8 mouse cellular contexts compared by ENCODE assay signal in the genomic region with DNA sequence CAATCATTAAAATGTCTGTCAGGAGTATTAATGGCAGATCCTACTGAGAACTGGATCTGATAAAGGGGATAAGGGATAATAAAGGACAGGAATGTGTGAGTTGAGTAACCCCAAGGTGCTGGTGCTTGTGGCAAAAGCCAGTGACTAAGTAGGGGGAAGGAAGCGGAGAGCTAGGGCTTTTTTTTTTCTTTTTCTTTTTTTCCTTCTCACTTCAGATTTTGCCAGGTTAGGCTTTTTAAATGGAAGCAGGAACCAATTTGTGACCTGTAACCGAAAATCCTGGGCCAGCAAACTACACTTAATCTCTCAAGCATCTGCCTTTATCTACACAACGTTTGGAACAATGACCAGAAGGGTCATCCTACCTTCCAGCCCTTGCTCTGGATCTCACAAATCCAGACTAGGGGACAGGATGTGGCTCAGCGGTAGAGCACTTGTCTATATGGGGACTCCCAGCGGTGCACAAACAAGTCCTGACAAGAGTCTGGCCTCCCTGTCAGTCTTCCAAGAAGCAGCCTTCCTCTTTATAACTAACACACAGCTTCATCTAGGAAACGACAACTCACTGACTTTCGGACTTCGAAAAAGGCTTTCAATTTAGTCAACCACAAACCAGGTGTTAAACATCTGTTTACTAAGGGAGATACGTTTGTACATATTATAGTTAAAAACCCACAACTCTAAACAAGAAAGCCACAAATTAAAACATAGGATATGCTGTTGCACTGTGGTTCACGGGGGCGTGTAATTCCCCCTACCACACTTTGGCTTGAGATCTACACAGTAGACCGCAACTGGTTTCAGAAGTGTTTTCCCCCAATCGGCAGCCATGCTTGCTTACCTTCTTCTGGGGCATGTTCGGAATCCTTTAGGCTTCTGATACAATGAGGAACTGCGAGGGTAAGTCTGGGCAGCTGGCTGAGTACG. TPM values are rescaled to one million over a fixed set of nuclear protein-coding genes. Genes with fewer than 3 reads are reported as not detected.
A peak's percentile ranks its signal among the peaks of the same experiment; 100 is the strongest.
DNase-seq lines count a peak whose midpoint lies in the region; ATAC-seq and TF ChIP-seq lines count a peak whose summit lies in the region.

No protein-coding gene starts in this region.

- no peaks in the 10 kb centered on the region for H3K36me3 ChIP-seq in kidney, embryonic 14.5 days (ENCODE audit: control insufficient read depth, insufficient read depth, low read length)
- H3K36me3 ChIP-seq in liver, postnatal 0 days (replicated peaks; ENCODE audit: insufficient read depth, low read length) = no peaks in the 10 kb centered on the region
- no peaks in the 10 kb centered on the region for H3K36me3 ChIP-seq in stomach, postnatal 0 days (ENCODE audit: control insufficient read depth, insufficient read depth, low read length)

- no peak for TF ChIP-seq CTCF in bone marrow macrophage, adult 2 months (IDR thresholded peaks at IDR 0.05; ENCODE audit: low read depth, low read length)
- TF ChIP-seq CTCF in liver, postnatal 0 days (IDR thresholded peaks at IDR 0.05; ENCODE audit: low read depth) = no peak
- no peak for TF ChIP-seq CTCF in stomach, postnatal 0 days (IDR thresholded peaks at IDR 0.05; ENCODE audit: low read depth)
- TF ChIP-seq CTCF in left cerebral cortex, adult 2 months (IDR thresholded peaks at IDR 0.05) = no peak

- no peak for ATAC-seq in kidney, embryonic 14.5 days (ENCODE audit: low FRiP score, low TSS enrichment)
- peak; percentile 47 to 62; a peak in 3 of 4 replicates for ATAC-seq in hematopoietic stem cell, adult 5-6 weeks (replicated peaks in 1 of 2; ENCODE audit: insufficient read depth in 1 of 2, low FRiP score in 2 of 2, low TSS enrichment in 1 of 2, low read depth in 1 of 2, poor library complexity in 2 of 2, severe bottlenecking in 2 of 2)
- peak; percentile 6; the same call in 1 of the 2 replicates for ATAC-seq in liver, postnatal 0 days
- ATAC-seq in stomach, postnatal 0 days (ENCODE audit: low FRiP score, low TSS enrichment) = no peak; the same call in 1 of the 2 replicates

- no peaks in the 10 kb centered on the region for H3K9me3 ChIP-seq in kidney, embryonic 14.5 days (ENCODE audit: control insufficient read depth, low read length)
- H3K9me3 ChIP-seq in liver, postnatal 0 days (ENCODE audit: low read length) = no peaks in the 10 kb centered on the region
- H3K9me3 ChIP-seq in stomach, postnatal 0 days (ENCODE audit: control insufficient read depth, low read length) = no peaks in the 10 kb centered on the region

- H3K4me2 ChIP-seq in kidney, embryonic 14.5 days (replicated peaks; ENCODE audit: low read depth, low read length) = peak overlapping the region; percentile 99
- peak overlapping the region; percentile 78 for H3K4me2 ChIP-seq in liver, postnatal 0 days (ENCODE audit: low read depth, low read length)
- peak overlapping the region; percentile 99 for H3K4me2 ChIP-seq in stomach, postnatal 0 days (replicated peaks; ENCODE audit: low read depth)

- DNase-seq in kidney, postnatal 36 days = no peak
- no peak for DNase-seq in liver, postnatal 0 days
- DNase-seq in stomach, postnatal 0 days (ENCODE audit: low spot score) = peak; percentile 26
- no peak for DNase-seq in ovary, adult 18-20 months (ENCODE audit: low spot score)
- DNase-seq in left cerebral cortex, adult 2 months (ENCODE audit: extremely low spot score in 1 of 2, low spot score in 2 of 2) = no peak

- no peak overlapping the region for H3K27ac ChIP-seq in kidney, embryonic 14.5 days (ENCODE audit: low read depth, low read length)
- peak overlapping the region; percentile 78 for H3K27ac ChIP-seq in bone marrow macrophage, adult 2 months (ENCODE audit: insufficient read depth, low read depth, low read length)
- H3K27ac ChIP-seq in liver, postnatal 0 days (ENCODE audit: low read depth) = no peak overlapping the region
- H3K27ac ChIP-seq in stomach, postnatal 0 days (replicated peaks) = peak overlapping the region; percentile 75
- H3K27ac ChIP-seq in left cerebral cortex, adult 2 months = no peak overlapping the region

- intact Hi-C loops in left cerebral cortex, adult 2 months (cut with DNase I) = no loop called here

- no peak for TF ChIP-seq POLR2A in bone marrow macrophage, adult 2 months (IDR thresholded peaks at IDR 0.05; ENCODE audit: borderline replicate concordance, low read depth, low read length)

- no peak for TF ChIP-seq EP300 in liver, postnatal 0 days (IDR thresholded peaks at IDR 0.05; ENCODE audit: low read depth)
- TF ChIP-seq EP300 in stomach, postnatal 0 days (optimal IDR thresholded peaks at IDR 0.05) = no peak

- peak overlapping the region; percentile 60; the same call in 1 of the 2 replicates for H3K9ac ChIP-seq in kidney, embryonic 14.5 days (ENCODE audit: low read depth, low read length)
- peak overlapping the region; percentile 60; the same call in 1 of the 2 replicates for H3K9ac ChIP-seq in liver, postnatal 0 days (replicated peaks)
- peak overlapping the region; percentile 65; the same call in 1 of the 2 replicates for H3K9ac ChIP-seq in stomach, postnatal 0 days (ENCODE audit: low read length)

- no peaks in the 10 kb centered on the region for H3K4me1 ChIP-seq in kidney, embryonic 14.5 days (ENCODE audit: control insufficient read depth, insufficient read depth, low read length)
- peaks cover 3% of the 10 kb centered on the region; the same call in 1 of the 2 replicates for H3K4me1 ChIP-seq in bone marrow macrophage, adult 2 months (ENCODE audit: control insufficient read depth, insufficient read depth, low read length)
- peaks cover 14% of the 10 kb centered on the region for H3K4me1 ChIP-seq in liver, postnatal 0 days (ENCODE audit: insufficient read depth)
- no peaks in the 10 kb centered on the region for H3K4me1 ChIP-seq in stomach, postnatal 0 days (replicated peaks; ENCODE audit: control insufficient read depth, insufficient read depth)

- 42% methylated on average over 16 of the region's 16 CpGs for WGBS in kidney, embryonic 14.5 days
- WGBS in liver, postnatal 0 days (ENCODE audit: insufficient replicate concordance) = 17% methylated on average over 16 of the region's 16 CpGs
- 25% methylated on average over 16 of the region's 16 CpGs for WGBS in stomach, postnatal 0 days

- peaks cover 4% of the 10 kb centered on the region; the same call in 1 of the 2 replicates for H3K27me3 ChIP-seq in kidney, embryonic 14.5 days (ENCODE audit: control insufficient read depth, insufficient read depth, low read length)
- no peaks in the 10 kb centered on the region for H3K27me3 ChIP-seq in liver, postnatal 0 days (ENCODE audit: insufficient read depth, low read length)
- H3K27me3 ChIP-seq in stomach, postnatal 0 days (ENCODE audit: control insufficient read depth, insufficient read depth, low read length) = no peaks in the 10 kb centered on the region

- H3K4me3 ChIP-seq in kidney, embryonic 14.5 days (ENCODE audit: low read length) = peak overlapping the region; percentile 57
- peak overlapping the region; percentile 68 for H3K4me3 ChIP-seq in bone marrow macrophage, adult 2 months (ENCODE audit: insufficient read depth, low read length)
- peak overlapping the region; percentile 54 for H3K4me3 ChIP-seq in liver, postnatal 0 days (ENCODE audit: low read depth, low read length)
- H3K4me3 ChIP-seq in stomach, postnatal 0 days (ENCODE audit: low read depth, low read length) = peak overlapping the region; percentile 56
- H3K4me3 ChIP-seq in left cerebral cortex, adult 2 months = no peak overlapping the region; the same call in 1 of the 2 replicates

RNA-seq across cellular contexts. Expression of a gene that starts 1.2 kb away (rescaled TPM):
- 2.1 and 2.9 TPM in 2 replicates for polyA plus RNA-seq in kidney, embryonic 14.5 days (2014; fragmentation: Nextera tagmentation; extraction: Ambion mirVana)
- 0.47 and 0.84 TPM in 2 replicates for polyA plus RNA-seq in bone marrow macrophage, adult 2 months (2012; ENCODE audit: insufficient read depth, insufficient read length, missing spikeins)
- total RNA-seq in hematopoietic stem cell, adult 5-6 weeks (2017) = 38.7 and 40.8 TPM in 2 replicates
- 0.52 and 0.67 TPM in 2 replicates for polyA plus RNA-seq in liver, postnatal 0 days (2015; fragmentation: Nextera tagmentation; extraction: Ambion mirVana)
- 3.1 and 4.0 TPM in 2 replicates for polyA plus RNA-seq in stomach, postnatal 0 days (2015; fragmentation: Nextera tagmentation; extraction: Ambion mirVana)
- total RNA-seq in left cerebral cortex, adult 2 months (2021) = under 1 TPM; 0.49 to 0.63 TPM

RNA-seq across cellular contexts. Expression of a gene that starts 19.1 kb away (rescaled TPM):
- 7.1 and 7.4 TPM in 2 replicates for polyA plus RNA-seq in kidney, embryonic 14.5 days (2014; fragmentation: Nextera tagmentation; extraction: Ambion mirVana)
- polyA plus RNA-seq in bone marrow macrophage, adult 2 months (2012; ENCODE audit: insufficient read depth, insufficient read length, missing spikeins) = 6.3 and 16.9 TPM in 2 replicates
- total RNA-seq in hematopoietic stem cell, adult 5-6 weeks (2017) = 18.7 and 23.0 TPM in 2 replicates
- polyA plus RNA-seq in liver, postnatal 0 days (2015; fragmentation: Nextera tagmentation; extraction: Ambion mirVana) = 7.2 and 7.9 TPM in 2 replicates
- polyA plus RNA-seq in stomach, postnatal 0 days (2015; fragmentation: Nextera tagmentation; extraction: Ambion mirVana) = 5.6 and 6.5 TPM in 2 replicates
- total RNA-seq in left cerebral cortex, adult 2 months (2021) = 1 to 10 TPM in 1 of 2 experiments, not detected in 1; 2.4 TPM

RNA-seq across cellular contexts. Expression of a gene that starts 31.9 kb away (rescaled TPM):
- polyA plus RNA-seq in kidney, embryonic 14.5 days (2014; fragmentation: Nextera tagmentation; extraction: Ambion mirVana) = 17.0 and 21.6 TPM in 2 replicates
- 9.5 and 11.3 TPM in 2 replicates for polyA plus RNA-seq in bone marrow macrophage, adult 2 months (2012; ENCODE audit: insufficient read depth, insufficient read length, missing spikeins)
- total RNA-seq in hematopoietic stem cell, adult 5-6 weeks (2017) = 13.9 and 22.3 TPM in 2 replicates
- polyA plus RNA-seq in liver, postnatal 0 days (2015; fragmentation: Nextera tagmentation; extraction: Ambion mirVana) = 1.2 TPM in 2 replicates
- 2.6 and 3.1 TPM in 2 replicates for polyA plus RNA-seq in stomach, postnatal 0 days (2015; fragmentation: Nextera tagmentation; extraction: Ambion mirVana)
- total RNA-seq in left cerebral cortex, adult 2 months (2021) = 10 to 100 TPM; 10.2 to 10.8 TPM

Comparison
In these comparisons a context has a peak if more than half of its experiments do, and no peak if none do; other contexts are left out.
1. ATAC-seq: peak in hematopoietic stem cell, adult 5-6 weeks (2 of 2) and liver, postnatal 0 days (single experiment); none in kidney, embryonic 14.5 days (single experiment) and stomach, postnatal 0 days (single experiment).
2. H3K27ac ChIP-seq: peak in bone marrow macrophage, adult 2 months (single experiment) and stomach, postnatal 0 days (single experiment); none in kidney, embryonic 14.5 days (single experiment), liver, postnatal 0 days (single experiment) and left cerebral cortex, adult 2 months (single experiment).
3. Peak in every context shown above with its lines, with median percentiles within 50 percentile points of each other: H3K4me2 ChIP-seq and H3K9ac ChIP-seq.